Mouse (Mus musculus): Measurements from ENCODE around the gene Samt3.

Samt3 gene

DNA sequence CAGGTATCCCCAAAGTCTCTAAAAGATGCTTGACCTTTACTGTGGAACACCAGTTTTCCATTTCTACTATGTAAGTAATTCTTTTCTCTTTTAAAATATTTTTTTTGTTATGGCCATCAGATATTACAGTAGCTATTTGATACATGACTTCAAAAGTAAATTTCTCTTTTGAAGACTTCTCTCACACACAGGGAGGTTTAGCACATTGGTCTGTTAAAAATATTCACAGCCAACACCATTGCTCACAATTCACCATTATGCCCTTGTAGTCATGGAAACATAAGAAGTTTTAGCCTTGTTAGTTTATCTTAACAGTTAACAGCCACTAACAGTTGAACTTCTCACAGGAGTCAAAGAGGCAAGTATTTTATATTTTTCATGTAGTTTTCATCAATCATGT, at the start of gene Samt3:
Samt3 (plus strand) TSS at position 301 of the 400 bp plus-strand sequence.
- no peak for DNase-seq (ENCODE audit: low spot score)

DNA sequence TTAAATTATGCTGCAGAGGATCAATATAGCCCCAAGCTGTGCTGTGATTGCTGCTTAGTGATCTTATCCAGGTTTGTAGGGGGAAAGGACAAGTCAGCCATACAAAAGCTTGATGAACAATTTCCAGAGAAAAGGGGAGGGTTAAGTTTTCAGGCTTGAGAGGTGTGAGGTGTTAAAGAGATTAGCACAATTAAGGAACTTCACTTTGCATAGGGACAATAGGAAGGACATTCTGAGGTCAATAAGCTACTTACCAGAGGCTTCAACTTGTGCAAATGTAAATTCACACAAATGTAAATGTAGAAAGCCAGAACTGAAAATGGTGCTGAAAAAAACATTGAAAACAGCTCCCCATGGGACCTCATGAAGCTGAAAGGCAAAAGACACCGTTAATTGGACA, 27.4 kb upstream of the Samt3 start:
- no peak for DNase-seq (ENCODE audit: low spot score)

GRCm38 (mm10) chrX:86088672-86089071, 44.7 kb downstream of the Samt3 start:
- no peak for DNase-seq (ENCODE audit: low spot score)

Measured in ovary, postnatal 14 days (tissue).